Mouse (Mus musculus): ENCODE data around the gene Thrsp. TPM values are rescaled to one million over a fixed set of nuclear protein-coding genes. Genes with fewer than 3 reads are reported as not detected.
A peak's percentile ranks its signal among the peaks of the same experiment; 100 is the strongest.
"Not testable (repeated sequence)": the region's sequence is repeated elsewhere in the genome, so short reads cannot be mapped to it uniquely, and the experiment has no call there.

The Thrsp gene
- polyA plus RNA-seq, 1 experiment from 2014 or later: 0.92 TPM

- H3K27ac ChIP-seq (ENCODE audit: low read length): no peak overlapping the region
- ATAC-seq (ENCODE audit: low read depth): no peak
- H3K36me3 ChIP-seq (ENCODE audit: control insufficient read depth, insufficient read depth): no peaks in the 10 kb centered on the region
- H3K4me1 ChIP-seq (ENCODE audit: control insufficient read depth, low read depth, low read length): no peaks in the 10 kb centered on the region
- H3K4me2 ChIP-seq (ENCODE audit: low read depth, low read length): no peak overlapping the region
- no peaks in the 10 kb centered on the region for H3K9me3 ChIP-seq (replicated peaks; ENCODE audit: control insufficient read depth, low read length)
- H3K9ac ChIP-seq (ENCODE audit: low read depth, low read length): no peak overlapping the region
- no peak overlapping the region for H3K4me3 ChIP-seq (ENCODE audit: low read depth, low read length)
- no peaks in the 10 kb centered on the region for H3K27me3 ChIP-seq (ENCODE audit: control insufficient read depth, insufficient read depth, low read depth, low read length)
Observed at GRCm38 (mm10) chr7:97438986-97439385, 21.5 kb upstream of the Thrsp start.

DNA sequence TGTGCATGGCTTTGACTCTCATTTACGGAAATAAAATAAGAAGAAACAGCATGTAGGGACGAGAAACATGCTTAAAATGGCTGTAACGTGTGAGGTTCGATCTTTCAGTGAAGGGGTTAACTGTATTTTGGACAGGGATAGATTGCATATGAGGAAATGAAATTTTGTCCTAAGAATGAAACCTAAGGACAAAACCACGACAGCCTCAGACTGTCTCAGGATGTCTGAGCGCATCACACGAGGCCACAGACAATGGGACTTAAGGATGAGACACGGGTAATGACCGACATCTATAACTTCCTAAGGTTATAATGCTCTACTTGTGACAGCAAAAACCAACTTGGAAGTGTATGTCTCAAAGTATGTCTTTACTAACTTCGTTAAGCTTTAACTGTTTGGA is 17.0 kb upstream of the Thrsp start:
- Histone ChIP-seq H3K27me3 (ENCODE audit: control insufficient read depth, insufficient read depth, low read depth, low read length) (no peaks in the 10 kb centered on the region), H3K27ac (ENCODE audit: low read length) (no peak overlapping the region), H3K4me1 (ENCODE audit: control insufficient read depth, low read depth, low read length) (no peaks in the 10 kb centered on the region), H3K4me3 (ENCODE audit: low read depth, low read length) (no peak overlapping the region), H3K9me3 (replicated peaks; ENCODE audit: control insufficient read depth, low read length) (no peaks in the 10 kb centered on the region), H3K36me3 (ENCODE audit: control insufficient read depth, insufficient read depth) (no peaks in the 10 kb centered on the region), H3K9ac (ENCODE audit: low read depth, low read length) (no peak overlapping the region), H3K4me2 (ENCODE audit: low read depth, low read length) (no peak overlapping the region)
- no peak for ATAC-seq (ENCODE audit: low read depth)
- 57% methylated on average over 10 of the region's 10 CpGs for WGBS (ENCODE audit: insufficient replicate concordance)

DNA sequence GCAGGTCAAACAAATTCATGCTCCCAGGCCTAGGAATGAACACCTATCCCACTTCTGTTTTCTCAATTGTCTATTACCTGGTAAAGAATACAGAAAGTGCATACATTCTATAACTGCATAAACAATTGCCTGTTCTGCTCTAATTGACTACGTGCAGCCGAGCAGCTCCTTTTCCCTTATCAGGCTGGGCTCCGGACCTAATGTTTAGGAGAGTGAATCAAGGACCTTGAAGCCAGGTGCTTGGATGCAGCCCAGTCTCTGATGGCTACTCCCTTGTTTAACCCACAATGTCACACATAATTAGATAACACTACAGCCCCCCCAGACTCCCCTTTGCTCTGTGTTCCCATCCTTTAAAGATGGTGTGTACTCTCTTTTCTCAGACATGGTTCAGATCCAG is 16.0 kb upstream of the Thrsp start:
- ATAC-seq (ENCODE audit: low read depth); H3K4me3 ChIP-seq (ENCODE audit: low read depth, low read length); H3K9ac ChIP-seq (ENCODE audit: low read depth, low read length); H3K9me3 ChIP-seq (replicated peaks; ENCODE audit: control insufficient read depth, low read length); H3K4me2 ChIP-seq (ENCODE audit: low read depth, low read length); H3K36me3 ChIP-seq (ENCODE audit: control insufficient read depth, insufficient read depth); H3K27ac ChIP-seq (ENCODE audit: low read length); H3K27me3 ChIP-seq (ENCODE audit: control insufficient read depth, insufficient read depth, low read depth, low read length); H3K4me1 ChIP-seq (ENCODE audit: control insufficient read depth, low read depth, low read length): not testable (repeated sequence)
- WGBS (ENCODE audit: insufficient replicate concordance): 64% methylated on average over 3 of the region's 3 CpGs

DNA sequence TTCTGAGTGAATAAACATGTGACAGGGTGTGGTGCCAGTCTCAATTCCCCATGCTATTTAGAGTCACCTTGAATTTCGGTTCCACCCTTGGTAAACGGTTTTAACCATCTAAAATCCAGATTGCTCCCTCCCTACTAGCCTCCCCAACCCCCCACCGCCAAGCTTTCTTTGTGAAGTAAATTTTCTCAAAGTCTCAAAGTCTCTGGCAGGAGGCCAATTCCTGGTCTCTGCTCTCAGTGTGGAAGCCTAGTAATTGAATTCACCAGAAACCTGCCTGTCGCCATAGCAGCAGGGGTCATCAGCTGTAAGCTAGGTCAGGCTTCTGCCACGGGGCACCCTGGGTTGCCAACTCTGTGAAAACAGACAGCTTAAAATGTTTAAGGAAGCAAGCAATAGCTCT is 12.2 kb upstream of the Thrsp start:
- Histone ChIP-seq H3K4me1 (ENCODE audit: control insufficient read depth, low read depth, low read length) (no peaks in the 10 kb centered on the region), H3K9me3 (replicated peaks; ENCODE audit: control insufficient read depth, low read length) (no peaks in the 10 kb centered on the region), H3K4me2 (ENCODE audit: low read depth, low read length) (no peak overlapping the region), H3K36me3 (ENCODE audit: control insufficient read depth, insufficient read depth) (no peaks in the 10 kb centered on the region), H3K27me3 (ENCODE audit: control insufficient read depth, insufficient read depth, low read depth, low read length) (no peaks in the 10 kb centered on the region), H3K9ac (ENCODE audit: low read depth, low read length) (no peak overlapping the region), H3K27ac (ENCODE audit: low read length) (no peak overlapping the region), H3K4me3 (ENCODE audit: low read depth, low read length) (no peak overlapping the region)
- ATAC-seq (ENCODE audit: low read depth): no peak
- WGBS (ENCODE audit: insufficient replicate concordance): 25% methylated on average over 5 of the region's 5 CpGs

GRCm38 (mm10) chr7:97427778-97428420 is 10.4 kb upstream of the Thrsp start:
- H3K36me3 ChIP-seq (ENCODE audit: control insufficient read depth, insufficient read depth): no peaks in the 10 kb centered on the region
- H3K4me1 ChIP-seq (ENCODE audit: control insufficient read depth, low read depth, low read length): no peaks in the 10 kb centered on the region
- no peak overlapping the region for H3K27ac ChIP-seq (ENCODE audit: low read length)
- no peaks in the 10 kb centered on the region for H3K27me3 ChIP-seq (ENCODE audit: control insufficient read depth, insufficient read depth, low read depth, low read length)
- H3K4me3 ChIP-seq (ENCODE audit: low read depth, low read length): no peak overlapping the region
- ATAC-seq (ENCODE audit: low read depth): no peak
- no peak overlapping the region for H3K4me2 ChIP-seq (ENCODE audit: low read depth, low read length)
- no peak overlapping the region for H3K9ac ChIP-seq (ENCODE audit: low read depth, low read length)
- 66% methylated on average over 5 of the region's 5 CpGs for WGBS (ENCODE audit: insufficient replicate concordance)
- H3K9me3 ChIP-seq (replicated peaks; ENCODE audit: control insufficient read depth, low read length): no peaks in the 10 kb centered on the region

GRCm38 (mm10) chr7:97427296-97427695 is 9.8 kb upstream of the Thrsp start:
- H3K4me2 ChIP-seq (ENCODE audit: low read depth, low read length): no peak overlapping the region
- no peaks in the 10 kb centered on the region for H3K9me3 ChIP-seq (replicated peaks; ENCODE audit: control insufficient read depth, low read length)
- no peaks in the 10 kb centered on the region for H3K4me1 ChIP-seq (ENCODE audit: control insufficient read depth, low read depth, low read length)
- H3K36me3 ChIP-seq (ENCODE audit: control insufficient read depth, insufficient read depth): no peaks in the 10 kb centered on the region
- H3K27me3 ChIP-seq (ENCODE audit: control insufficient read depth, insufficient read depth, low read depth, low read length): no peaks in the 10 kb centered on the region
- ATAC-seq (ENCODE audit: low read depth): no peak
- no peak overlapping the region for H3K27ac ChIP-seq (ENCODE audit: low read length)
- no peak overlapping the region for H3K4me3 ChIP-seq (ENCODE audit: low read depth, low read length)
- 70% methylated on average over 6 of the region's 6 CpGs for WGBS (ENCODE audit: insufficient replicate concordance)
- no peak overlapping the region for H3K9ac ChIP-seq (ENCODE audit: low read depth, low read length)

- WGBS (ENCODE audit: insufficient replicate concordance): 51% methylated on average over 6 of the region's 6 CpGs
- H3K27me3 ChIP-seq (ENCODE audit: control insufficient read depth, insufficient read depth, low read depth, low read length): no peaks in the 10 kb centered on the region
- H3K4me2 ChIP-seq (ENCODE audit: low read depth, low read length): no peak overlapping the region
- H3K27ac ChIP-seq (ENCODE audit: low read length): no peak overlapping the region
- no peak overlapping the region for H3K9ac ChIP-seq (ENCODE audit: low read depth, low read length)
- no peaks in the 10 kb centered on the region for H3K36me3 ChIP-seq (ENCODE audit: control insufficient read depth, insufficient read depth)
- H3K4me1 ChIP-seq (ENCODE audit: control insufficient read depth, low read depth, low read length): no peaks in the 10 kb centered on the region
- no peak overlapping the region for H3K4me3 ChIP-seq (ENCODE audit: low read depth, low read length)
- ATAC-seq (ENCODE audit: low read depth): no peak
- no peaks in the 10 kb centered on the region for H3K9me3 ChIP-seq (replicated peaks; ENCODE audit: control insufficient read depth, low read length)
Observed at GRCm38 (mm10) chr7:97426566-97426965, 9.0 kb upstream of the Thrsp start.

GRCm38 (mm10) chr7:97424621-97425245 is 7.2 kb upstream of the Thrsp start:
- no peak overlapping the region for H3K4me2 ChIP-seq (ENCODE audit: low read depth, low read length)

DNA sequence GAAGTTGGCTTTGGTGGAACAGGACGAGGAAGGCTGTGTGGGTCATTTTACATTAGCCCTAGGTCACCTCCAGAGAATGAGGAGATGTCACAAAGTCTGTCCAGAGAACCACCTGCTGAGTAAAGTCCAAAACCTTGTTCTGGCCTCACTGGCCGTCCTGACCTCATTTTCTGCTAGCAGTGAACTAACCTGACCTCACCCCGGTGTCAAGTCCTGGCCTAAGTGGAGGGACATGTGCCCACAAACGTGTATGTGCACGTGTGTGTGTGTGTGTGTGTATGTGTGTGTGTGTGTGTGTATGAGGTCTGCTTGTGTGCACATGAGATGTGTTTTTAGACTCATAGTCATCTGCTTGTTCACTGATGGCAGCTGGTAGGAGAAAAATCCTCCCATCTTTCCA is 6.2 kb upstream of the Thrsp start:
- WGBS (ENCODE audit: insufficient replicate concordance): 38% methylated on average over 5 of the region's 5 CpGs
- no peak overlapping the region for H3K9ac ChIP-seq (ENCODE audit: low read depth, low read length)
- H3K9me3 ChIP-seq (replicated peaks; ENCODE audit: control insufficient read depth, low read length): no peaks in the 10 kb centered on the region
- no peak overlapping the region for H3K27ac ChIP-seq (ENCODE audit: low read length)
- H3K4me2 ChIP-seq (ENCODE audit: low read depth, low read length): no peak overlapping the region
- no peak overlapping the region for H3K4me3 ChIP-seq (ENCODE audit: low read depth, low read length)
- H3K27me3 ChIP-seq (ENCODE audit: control insufficient read depth, insufficient read depth, low read depth, low read length): no peaks in the 10 kb centered on the region
- no peak; the same call in 1 of the 2 replicates for ATAC-seq (ENCODE audit: low read depth)
- no peaks in the 10 kb centered on the region for H3K36me3 ChIP-seq (ENCODE audit: control insufficient read depth, insufficient read depth)
- no peaks in the 10 kb centered on the region for H3K4me1 ChIP-seq (ENCODE audit: control insufficient read depth, low read depth, low read length)

More at GRCm38 (mm10) chr7:97424621-97425245, 7.2 kb upstream of the Thrsp start:
- Histone ChIP-seq H3K4me3 (ENCODE audit: low read depth, low read length) (no peak overlapping the region), H3K36me3 (ENCODE audit: control insufficient read depth, insufficient read depth) (no peaks in the 10 kb centered on the region), H3K9ac (ENCODE audit: low read depth, low read length) (no peak overlapping the region), H3K4me1 (ENCODE audit: control insufficient read depth, low read depth, low read length) (no peaks in the 10 kb centered on the region), H3K27me3 (ENCODE audit: control insufficient read depth, insufficient read depth, low read depth, low read length) (no peaks in the 10 kb centered on the region), H3K9me3 (replicated peaks; ENCODE audit: control insufficient read depth, low read length) (no peaks in the 10 kb centered on the region), H3K27ac (ENCODE audit: low read length) (no peak overlapping the region)
- ATAC-seq (ENCODE audit: low read depth): peak; percentile 71
- WGBS (ENCODE audit: insufficient replicate concordance): 8% methylated on average over 12 of the region's 12 CpGs
